Mouse (Mus musculus): ENCODE results near the gene Hoxd4.

GRCm38 (mm10) chr2:74677106-74677505 is 34.6 kb upstream of the Hoxd4 start:
- TF ChIP-seq POLR2A (IDR thresholded peaks at IDR 0.05; ENCODE audit: low read depth, low read length) (no peak), CTCF (IDR thresholded peaks at IDR 0.05; ENCODE audit: borderline replicate concordance, insufficient read depth, low read length) (no peak)
